Mouse (Mus musculus) small intestine, adult 2 months (tissue): ENCODE results near the gene Cep170b. TPM values are rescaled to one million over a fixed set of nuclear protein-coding genes. Genes with fewer than 3 reads are reported as not detected.

ENCODE experiments used
- H3K27ac ChIP-seq: fragments of 200-500 bp; 2 replicates; pipeline ENCODE4 v1.5.1; 2012; ENCODE audit warnings: low read depth, low read length, control low read depth, inconsistent platforms; ENCODE audit not compliant: insufficient read depth
- H3K27me3 ChIP-seq: fragments of 200-500 bp; 2 replicates; pipeline ENCODE4 v1.6.1; 2012; ENCODE audit warnings: mild to moderate bottlenecking, moderate library complexity, low read length, inconsistent platforms; ENCODE audit not compliant: control insufficient read depth, insufficient read depth
- H3K36me3 ChIP-seq: fragments of 200-500 bp; 2 replicates; pipeline ENCODE4 v1.6.1; 2012; ENCODE audit warnings: mild to moderate bottlenecking, low read length, control low read depth, inconsistent platforms; ENCODE audit not compliant: control insufficient read depth, insufficient read depth
- H3K4me1 ChIP-seq: fragments of 200-500 bp; 2 replicates; pipeline ENCODE4 v1.6.1; 2012; ENCODE audit warnings: low read length, inconsistent platforms, mixed read lengths; ENCODE audit not compliant: control insufficient read depth, insufficient read depth, insufficient read length
- H3K4me3 ChIP-seq: fragments of 200-500 bp; 2 replicates; pipeline ENCODE4 v1.5.1; 2012; ENCODE audit warnings: low read depth, mild to moderate bottlenecking, control low read depth, inconsistent platforms, low read length, moderate library complexity
- CTCF ChIP-seq: fragments of 200-500 bp; IDR thresholded peaks from 2 replicates; pipeline ENCODE4 v1.5.1; 2012; ENCODE audit warnings: low read depth, mild to moderate bottlenecking, control low read depth, inconsistent platforms, low read length, moderate library complexity, mixed read lengths; ENCODE audit not compliant: insufficient replicate concordance, insufficient read length; ENCODE audit errors: extremely low read depth
- POLR2A ChIP-seq: fragments of 200-500 bp; IDR thresholded peaks from 2 replicates; pipeline ENCODE4 v1.6.1; 2012; ENCODE audit warnings: low read depth, mild to moderate bottlenecking, control low read depth, inconsistent platforms, low read length, moderate library complexity
- WGBS: fragments of 180-500 bp; shearing (Covaris S2); methylation state at CpG from one replicate; pipeline ENCODE4 v1.1.7; 2018; 5-methylcytosine and 5-hydroxymethylcytosine counted together
- polyA plus RNA-seq: library from polyadenylated mRNA; depleted of rRNA; stranded (reverse); fragments of >200 nt; gene quantifications from 2 replicates; pipeline ENCODE4 v1.2.3, GENCODE M21; 2012

Cep170b gene
- polyA plus RNA-seq, 1 experiment, result 99.3 TPM

DNA sequence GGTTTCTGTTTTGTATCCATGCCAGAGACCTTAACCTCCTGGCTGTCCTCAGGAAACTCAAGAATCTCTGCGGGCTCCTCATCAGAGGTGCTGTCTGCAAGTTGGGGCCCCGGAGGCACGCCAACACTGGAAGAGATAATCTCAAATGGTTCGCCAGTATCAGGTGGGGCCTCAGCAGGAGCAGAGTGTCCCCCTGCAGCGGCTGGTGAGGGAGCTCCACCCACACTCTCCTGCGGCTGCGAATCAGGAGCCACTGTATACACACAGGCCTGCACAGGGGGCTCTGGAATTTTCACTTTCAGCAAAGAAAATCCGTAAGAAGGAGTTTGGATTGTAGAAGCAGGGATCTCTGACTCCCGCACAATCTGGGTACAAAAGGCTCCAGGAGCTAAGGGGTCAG is 53.1 kb downstream of the Cep170b start:
- WGBS, result 36% methylated on average over 9 of the region's 9 CpGs
- Histone ChIP-seq H3K27me3 (no peaks in the 10 kb centered on the region), H3K4me3 (no peak overlapping the region), H3K36me3 (no peaks in the 10 kb centered on the region), H3K4me1 (no peaks in the 10 kb centered on the region), H3K27ac (no peak overlapping the region)
- no peak for TF ChIP-seq POLR2A
- TF ChIP-seq CTCF, result no peak

DNA sequence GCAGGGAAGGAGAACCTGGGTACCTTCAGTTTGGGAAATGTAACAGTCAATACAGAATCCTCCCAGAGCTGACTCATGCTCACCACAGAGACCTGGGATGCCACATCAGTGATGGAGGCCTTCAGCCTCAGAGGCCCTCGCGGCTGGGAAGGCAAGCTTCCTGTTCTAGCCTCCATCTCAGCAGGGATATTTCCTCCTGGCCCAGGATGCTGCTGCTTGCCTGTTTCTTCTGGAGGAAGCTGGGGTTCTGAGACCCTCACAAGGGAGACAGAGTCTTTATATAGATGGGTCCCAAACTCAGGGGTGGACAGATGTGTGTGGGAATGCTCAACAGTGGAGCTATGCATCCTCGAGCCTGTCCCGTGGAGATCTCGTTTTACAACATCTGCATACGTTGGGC is 53.8 kb downstream of the Cep170b start:
- H3K4me3 ChIP-seq, result no peak overlapping the region
- 71% methylated on average over 6 of the region's 6 CpGs for WGBS
- H3K36me3 ChIP-seq, result no peaks in the 10 kb centered on the region
- no peaks in the 10 kb centered on the region for H3K4me1 ChIP-seq
- TF ChIP-seq CTCF (no peak), POLR2A (no peak)
- H3K27me3 ChIP-seq, result no peaks in the 10 kb centered on the region
- H3K27ac ChIP-seq, result no peak overlapping the region

DNA sequence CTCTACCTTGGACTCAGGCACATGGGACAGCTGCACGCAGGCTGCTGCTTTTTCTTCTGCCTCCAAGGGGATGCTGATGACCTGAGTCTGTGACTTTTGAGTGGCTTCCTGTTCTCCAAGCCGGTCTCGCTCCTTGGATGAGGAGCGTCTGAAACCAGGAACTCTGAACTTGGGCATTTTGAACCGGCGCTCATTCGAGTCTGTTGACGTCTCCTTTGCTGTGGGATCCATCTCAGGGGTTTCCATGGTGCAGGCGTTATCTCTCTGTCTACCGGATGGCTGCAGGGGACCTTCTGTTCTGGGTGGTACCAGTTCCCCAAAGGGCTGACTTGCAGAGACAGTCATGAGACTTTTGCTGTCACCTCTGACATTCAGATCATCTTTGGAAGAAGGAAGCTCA is 54.2 kb downstream of the Cep170b start:
- 90% methylated on average over 10 of the region's 10 CpGs for WGBS
- TF ChIP-seq CTCF (no peak), POLR2A (no peak)
- no peaks in the 10 kb centered on the region for H3K27me3 ChIP-seq
- H3K27ac ChIP-seq, result no peak overlapping the region
- H3K4me3 ChIP-seq, result no peak overlapping the region
- H3K36me3 ChIP-seq, result no peaks in the 10 kb centered on the region
- H3K4me1 ChIP-seq, result no peaks in the 10 kb centered on the region

DNA sequence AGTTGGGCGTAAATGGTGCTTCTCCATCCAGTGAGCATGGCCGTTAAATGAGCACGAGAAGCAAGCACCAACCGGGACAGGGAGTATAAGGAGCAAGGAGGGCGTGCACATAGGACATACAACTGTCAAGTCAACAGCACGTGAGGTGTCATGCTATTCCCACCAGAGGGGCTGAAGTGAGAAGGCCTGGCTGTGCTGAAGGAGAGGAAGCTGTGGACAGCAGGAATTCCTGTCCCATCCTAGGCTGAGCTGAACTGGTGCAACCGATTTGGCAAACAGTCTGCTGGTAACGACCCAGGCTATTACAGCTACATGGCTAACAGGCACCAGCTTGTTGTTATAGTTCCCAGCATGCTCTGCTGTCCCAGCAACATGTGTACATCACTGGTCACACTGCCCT is 70.8 kb downstream of the Cep170b start:
- WGBS, result 54% methylated on average over 8 of the region's 8 CpGs
- Histone ChIP-seq H3K27ac (no peak overlapping the region), H3K4me1 (peaks cover 6% of the 10 kb centered on the region; the same call in 1 of the 2 replicates), H3K27me3 (no peaks in the 10 kb centered on the region), H3K36me3 (no peaks in the 10 kb centered on the region), H3K4me3 (no peak overlapping the region)
- no peak for TF ChIP-seq CTCF
- no peak for TF ChIP-seq POLR2A

DNA sequence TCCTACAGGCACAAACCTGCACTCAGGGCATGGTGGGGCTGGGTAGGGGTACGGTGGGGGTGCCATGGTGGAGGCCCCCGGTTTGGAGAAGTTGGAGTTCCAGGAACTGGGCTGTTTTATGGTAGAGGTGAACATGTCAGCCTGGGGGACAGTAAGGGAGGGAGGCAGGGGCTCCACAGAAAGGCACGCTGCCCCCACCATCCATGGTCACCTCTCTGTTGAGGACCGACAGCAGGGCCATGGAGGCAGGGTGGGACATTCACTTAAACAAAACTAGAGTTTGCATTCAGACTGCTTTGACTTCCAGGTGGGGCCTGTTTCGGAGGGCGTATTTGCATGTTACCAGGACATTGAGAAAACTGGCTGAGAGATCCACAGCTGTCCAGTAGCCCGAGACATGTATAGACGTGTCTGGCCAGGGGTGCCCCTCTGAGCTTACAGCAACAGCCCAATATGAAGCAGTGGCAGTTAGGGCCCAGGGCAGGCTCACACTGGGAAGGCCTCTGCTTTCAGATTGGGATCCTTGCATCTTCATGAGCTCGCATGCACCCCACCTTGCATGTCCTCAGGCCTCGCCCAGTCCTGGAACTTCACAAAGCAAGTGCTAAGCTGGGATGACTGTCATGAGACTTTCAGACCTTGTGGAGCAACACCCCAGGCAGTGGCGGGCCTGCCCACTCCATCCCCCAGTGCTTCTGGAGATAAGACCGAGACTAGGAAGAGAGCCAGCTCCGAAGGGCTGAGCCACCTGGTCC is 73.5 kb downstream of the Cep170b start:
- Histone ChIP-seq H3K4me1 (peaks cover 9% of the 10 kb centered on the region), H3K4me3 (no peak overlapping the region), H3K27me3 (peaks cover 3% of the 10 kb centered on the region; the same call in 1 of the 2 replicates), H3K27ac (no peak overlapping the region), H3K36me3 (no peaks in the 10 kb centered on the region)
- 54% methylated on average over 13 of the region's 13 CpGs for WGBS
- TF ChIP-seq CTCF (no peak), POLR2A (no peak)

DNA sequence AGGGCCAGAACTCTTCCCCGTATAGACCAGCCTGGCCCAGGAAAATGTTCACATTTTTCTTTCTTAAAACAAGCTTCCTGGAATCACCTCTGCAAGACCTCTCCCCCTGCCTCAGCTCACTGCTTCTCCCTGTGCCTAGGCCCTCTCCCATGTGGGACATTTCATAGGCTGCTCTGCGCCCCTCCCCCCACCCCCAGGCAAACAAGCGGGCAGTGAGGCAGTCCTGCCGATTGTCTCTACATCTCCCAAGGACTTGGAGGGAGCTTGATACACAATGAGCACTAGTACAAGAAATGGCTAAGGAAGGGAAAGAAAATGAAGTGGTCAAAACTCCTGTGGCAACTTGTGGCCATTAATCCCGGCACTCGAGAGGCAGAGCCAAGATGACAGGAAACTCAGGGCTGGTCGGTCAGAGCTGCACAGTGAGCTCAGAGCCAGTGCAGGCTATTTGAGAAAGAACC is 74.1 kb downstream of the Cep170b start:
- 46% methylated on average over 7 of the region's 7 CpGs for WGBS
- TF ChIP-seq POLR2A (no peak), CTCF (no peak)
- H3K36me3 ChIP-seq, result no peaks in the 10 kb centered on the region
- H3K4me1 ChIP-seq, result peaks cover 9% of the 10 kb centered on the region
- H3K27me3 ChIP-seq, result peaks cover 3% of the 10 kb centered on the region; the same call in 1 of the 2 replicates
- H3K27ac ChIP-seq, result no peak overlapping the region
- 0 out of 2 replicates have a peak overlapping the region, but pooled peaks have one; percentile 3 for H3K4me3 ChIP-seq

DNA sequence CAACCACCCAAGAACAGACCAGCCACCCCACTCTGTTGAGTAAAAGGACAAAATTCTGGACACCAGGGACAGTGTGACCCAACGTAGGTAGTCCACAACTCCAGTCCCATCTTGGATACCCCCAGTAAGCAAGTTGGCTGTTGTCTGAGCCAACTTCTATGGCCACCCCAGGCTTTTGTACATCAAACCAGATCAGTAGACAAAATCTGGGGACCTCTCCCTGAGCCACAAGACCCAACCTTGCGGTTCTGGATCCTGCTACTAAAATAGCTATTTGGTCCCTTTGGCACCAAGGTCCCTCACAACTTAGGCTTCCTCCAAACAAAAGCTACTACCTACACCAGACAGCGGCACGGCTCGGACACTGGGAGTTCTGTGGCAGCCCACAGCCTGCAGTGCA is 74.7 kb downstream of the Cep170b start:
- 89% methylated on average over 5 of the region's 5 CpGs for WGBS
- H3K4me1 ChIP-seq, result peaks cover 9% of the 10 kb centered on the region
- TF ChIP-seq POLR2A, result no peak
- TF ChIP-seq CTCF, result no peak
- H3K4me3 ChIP-seq, result peak overlapping the region; percentile 24
- H3K27ac ChIP-seq, result no peak overlapping the region
- no peaks in the 10 kb centered on the region for H3K36me3 ChIP-seq
- H3K27me3 ChIP-seq, result peaks cover 3% of the 10 kb centered on the region; the same call in 1 of the 2 replicates
